Mouse (Mus musculus): Measurements from ENCODE around the gene Pde4a.
"Not testable (repeated sequence)": the region's sequence is repeated elsewhere in the genome, so short reads cannot be mapped to it uniquely, and the experiment has no call there.

Gene Pde4a

GRCm38 (mm10) chr9:21245113-21245487 is 79.6 kb downstream of the Pde4a start:
- DNase-seq (ENCODE audit: low read depth) = peak; percentile 10

GRCm38 (mm10) chr9:21246342-21246741 is 80.8 kb downstream of the Pde4a start:
- no peak for DNase-seq (ENCODE audit: low read depth)

GRCm38 (mm10) chr9:21248326-21248725 is 82.8 kb downstream of the Pde4a start, which contains the start of gene S1pr5:
TSS of gene S1pr5 (minus strand) at chr9:21248443.
- DNase-seq (ENCODE audit: low read depth) = no peak

GRCm38 (mm10) chr9:21249629-21250508 is 84.4 kb downstream of the Pde4a start:
- no peak for DNase-seq (ENCODE audit: low read depth)

- DNase-seq (ENCODE audit: low read depth) = no peak
Observed at GRCm38 (mm10) chr9:21250509-21250908, 85.0 kb downstream of the Pde4a start.

- no peak for DNase-seq (ENCODE audit: low read depth)
Observed at GRCm38 (mm10) chr9:21251116-21251735, 85.7 kb downstream of the Pde4a start.

- DNase-seq (ENCODE audit: low read depth) = no peak
Observed at GRCm38 (mm10) chr9:21254690-21255089, 89.2 kb downstream of the Pde4a start.

- not testable (repeated sequence) for DNase-seq (ENCODE audit: low read depth)
Observed at GRCm38 (mm10) chr9:21256349-21256748, 90.8 kb downstream of the Pde4a start.

- DNase-seq (ENCODE audit: low read depth) = peak; percentile 60
Observed at GRCm38 (mm10) chr9:21260491-21261040, 95.1 kb downstream of the Pde4a start.

- no peak for DNase-seq (ENCODE audit: low read depth)
Observed at GRCm38 (mm10) chr9:21261831-21262230, 96.3 kb downstream of the Pde4a start.

Measured in naive thymus-derived CD4-positive, alpha-beta T cell, adult 2 months (primary cell).